In the genomic region with DNA sequence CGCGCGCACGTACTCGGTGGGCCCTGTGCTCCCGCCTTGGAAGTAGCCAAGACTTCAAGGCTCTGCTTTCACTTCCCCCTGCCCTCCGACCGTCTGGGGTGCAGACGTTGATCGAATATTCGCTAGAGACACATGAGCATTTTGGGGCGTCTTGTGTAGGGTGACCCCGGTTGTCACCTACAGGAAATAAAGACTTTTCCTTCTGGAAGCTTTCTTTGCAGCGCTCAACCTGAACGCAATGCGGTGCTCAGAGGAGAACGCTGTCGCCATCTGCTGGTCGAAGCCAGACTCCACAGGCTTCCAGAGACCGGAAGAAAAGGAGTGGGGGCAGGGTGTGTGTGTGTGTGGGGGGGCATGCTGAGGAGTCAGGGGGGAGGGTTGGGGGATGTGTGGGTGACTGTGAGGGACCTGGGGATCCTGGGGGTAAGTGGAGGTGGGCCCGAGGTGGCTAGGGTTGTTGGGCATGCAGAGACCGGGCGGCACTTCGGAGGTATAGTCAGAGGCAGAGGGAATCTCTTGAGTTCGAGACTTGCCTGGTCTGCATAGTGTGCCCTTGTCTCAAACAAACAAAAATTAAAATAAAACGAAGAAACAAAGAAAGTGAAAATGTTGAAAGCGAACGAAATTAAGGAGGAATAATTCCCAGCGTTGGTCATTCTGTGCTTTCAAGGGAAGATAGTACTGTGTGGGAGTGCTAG, we compare ENCODE assay signal across 7 mouse cellular contexts. TPM values are rescaled to one million over a fixed set of nuclear protein-coding genes. Genes with fewer than 3 reads are reported as not detected.
DNase-seq lines count a peak whose midpoint lies in the region; ATAC-seq lines count a peak whose summit lies in the region.

No protein-coding gene starts in this region.

- peak overlapping the region; percentile 89 for H3K27ac ChIP-seq in limb, embryonic 12.5 days
- H3K27ac ChIP-seq in midbrain, embryonic 14.5 days (replicated peaks; ENCODE audit: low read depth, low read length), result peak overlapping the region; percentile 92

- peaks cover 7% of the 10 kb centered on the region; the same call in 1 of the 2 replicates for H3K36me3 ChIP-seq in limb, embryonic 12.5 days
- H3K36me3 ChIP-seq in midbrain, embryonic 14.5 days (ENCODE audit: control insufficient read depth, insufficient read depth, low read length), result no peaks in the 10 kb centered on the region

- no peaks in the 10 kb centered on the region for H3K9me3 ChIP-seq in limb, embryonic 12.5 days
- H3K9me3 ChIP-seq in midbrain, embryonic 14.5 days (ENCODE audit: control insufficient read depth, low read length), result no peaks in the 10 kb centered on the region

- H3K27me3 ChIP-seq in limb, embryonic 12.5 days, result no peaks in the 10 kb centered on the region
- peaks cover 6% of the 10 kb centered on the region; the same call in 1 of the 2 replicates for H3K27me3 ChIP-seq in midbrain, embryonic 14.5 days (ENCODE audit: control insufficient read depth, insufficient read depth, low read length)

- peak overlapping the region; percentile 40 for H3K4me3 ChIP-seq in limb, embryonic 12.5 days (replicated peaks)
- H3K4me3 ChIP-seq in midbrain, embryonic 14.5 days (replicated peaks; ENCODE audit: low read depth, low read length), result peak overlapping the region; percentile 49

- peak overlapping the region; percentile 46 for H3K9ac ChIP-seq in limb, embryonic 12.5 days (replicated peaks)
- H3K9ac ChIP-seq in midbrain, embryonic 14.5 days (replicated peaks; ENCODE audit: low read length), result peak overlapping the region; percentile 53

- peak; percentile 91 for DNase-seq in adrenal gland, postnatal 14 days
- peak; percentile 89 for DNase-seq in embryo, embryonic 9.5 days (ENCODE audit: extremely low spot score)
- peak; percentile 98 for DNase-seq in heart, adult 11 months
- DNase-seq in kidney, adult 11 months, result peak; percentile 79
- peak; percentile 96 for DNase-seq in midbrain, embryonic 14.5 days
- peak; percentile 73 for DNase-seq in spleen, adult 12 weeks (ENCODE audit: low spot score)

- peak overlapping the region; percentile 88 for H3K4me2 ChIP-seq in limb, embryonic 12.5 days
- peak overlapping the region; percentile 71 for H3K4me2 ChIP-seq in midbrain, embryonic 14.5 days (ENCODE audit: low read length)

- H3K4me1 ChIP-seq in limb, embryonic 12.5 days (replicated peaks), result peaks cover 49% of the 10 kb centered on the region
- peaks cover 28% of the 10 kb centered on the region for H3K4me1 ChIP-seq in midbrain, embryonic 14.5 days (ENCODE audit: control insufficient read depth, insufficient read depth, low read length)

- no peak; the same call in 1 of the 2 replicates for ATAC-seq in limb, embryonic 12.5 days (ENCODE audit: insufficient number of reproducible peaks, insufficient read depth, low FRiP score, low TSS enrichment, low read depth)
- peak; percentile 19 for ATAC-seq in midbrain, embryonic 14.5 days (ENCODE audit: low FRiP score, low TSS enrichment)

- WGBS in limb, embryonic 12.5 days, result 21% methylated on average over 29 of the region's 29 CpGs
- 20% methylated on average over 29 of the region's 29 CpGs for WGBS in midbrain, embryonic 14.5 days

RNA-seq across cellular contexts. Expression of gene BC025920, which starts 1.0 kb away (rescaled TPM):
- total RNA-seq in adrenal gland, postnatal 14 days (2021), result 2.0 TPM in 2 replicates
- polyA plus RNA-seq in limb, embryonic 12.5 days (2016; fragmentation: Nextera tagmentation; extraction: Ambion mirVana), result 2.0 and 2.2 TPM in 2 replicates
- polyA plus RNA-seq in midbrain, embryonic 14.5 days (2014; fragmentation: Nextera tagmentation; extraction: Ambion mirVana), result 0.74 and 1.1 TPM in 2 replicates

RNA-seq across cellular contexts. Expression of gene Tle6, which starts 4.2 kb away (rescaled TPM):
- 10.1 and 15.3 TPM in 2 replicates for total RNA-seq in adrenal gland, postnatal 14 days (2021)
- polyA plus RNA-seq in limb, embryonic 12.5 days (2016; fragmentation: Nextera tagmentation; extraction: Ambion mirVana), result 15.2 TPM in 2 replicates
- 3.2 and 3.5 TPM in 2 replicates for polyA plus RNA-seq in midbrain, embryonic 14.5 days (2014; fragmentation: Nextera tagmentation; extraction: Ambion mirVana)

RNA-seq across cellular contexts. Expression of gene Sirt6, which starts 22.5 kb away (rescaled TPM):
- total RNA-seq in adrenal gland, postnatal 14 days (2021), result 22.2 and 24.3 TPM in 2 replicates
- polyA plus RNA-seq in limb, embryonic 12.5 days (2016; fragmentation: Nextera tagmentation; extraction: Ambion mirVana), result 55.8 and 57.5 TPM in 2 replicates
- polyA plus RNA-seq in midbrain, embryonic 14.5 days (2014; fragmentation: Nextera tagmentation; extraction: Ambion mirVana), result 47.7 and 58.1 TPM in 2 replicates

RNA-seq across cellular contexts. Expression of gene Ankrd24, which starts 23.2 kb away (rescaled TPM):
- 18.1 and 22.5 TPM in 2 replicates for total RNA-seq in adrenal gland, postnatal 14 days (2021)
- 10.1 and 10.4 TPM in 2 replicates for polyA plus RNA-seq in limb, embryonic 12.5 days (2016; fragmentation: Nextera tagmentation; extraction: Ambion mirVana)
- 8.9 and 16.8 TPM in 2 replicates for polyA plus RNA-seq in midbrain, embryonic 14.5 days (2014; fragmentation: Nextera tagmentation; extraction: Ambion mirVana)

RNA-seq across cellular contexts. Expression of gene Tle2, which starts 30.8 kb away (rescaled TPM):
- 17.8 and 18.1 TPM in 2 replicates for total RNA-seq in adrenal gland, postnatal 14 days (2021)
- 39.4 and 45.6 TPM in 2 replicates for polyA plus RNA-seq in limb, embryonic 12.5 days (2016; fragmentation: Nextera tagmentation; extraction: Ambion mirVana)
- 20.4 and 25.7 TPM in 2 replicates for polyA plus RNA-seq in midbrain, embryonic 14.5 days (2014; fragmentation: Nextera tagmentation; extraction: Ambion mirVana)
